Mouse (Mus musculus): Measurements from ENCODE around the gene Trabd2b.

DNA sequence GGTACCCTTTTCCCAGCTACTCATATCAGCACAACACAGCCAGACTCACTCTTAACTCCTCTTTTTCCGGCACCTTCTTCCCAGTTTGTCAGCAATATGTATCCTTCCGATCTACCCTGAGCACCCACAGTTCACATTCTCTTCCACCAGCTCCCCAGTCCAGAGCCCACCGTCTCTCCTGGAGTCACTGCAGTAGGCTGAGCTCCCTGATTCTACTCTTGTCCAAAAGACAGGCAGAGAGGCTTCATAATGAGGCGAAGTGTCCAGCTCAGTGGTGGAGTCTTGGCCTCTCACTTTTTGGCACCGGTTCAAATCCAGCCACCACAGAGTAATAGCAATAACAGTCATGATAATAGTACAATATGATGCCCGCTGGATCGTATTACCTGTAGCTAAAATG lies 133.5 kb downstream of the Trabd2b start:
- no peak for TF ChIP-seq CTCF (IDR thresholded peaks at IDR 0.05; ENCODE audit: control insufficient read depth, insufficient read depth, insufficient replicate concordance, low read depth, low read length)
- no peak for TF ChIP-seq POLR2A (IDR thresholded peaks at IDR 0.05; ENCODE audit: control insufficient read depth, low read depth, low read length)

Data from testis, adult 2 months (tissue).